Mouse (Mus musculus): ENCODE measurements around the gene Oosp1. TPM values are rescaled to one million over a fixed set of nuclear protein-coding genes. Genes with fewer than 3 reads are reported as not detected.

Oosp1 gene
- not detected for polyA plus RNA-seq (2017; shearing (Covaris generic))

DNA sequence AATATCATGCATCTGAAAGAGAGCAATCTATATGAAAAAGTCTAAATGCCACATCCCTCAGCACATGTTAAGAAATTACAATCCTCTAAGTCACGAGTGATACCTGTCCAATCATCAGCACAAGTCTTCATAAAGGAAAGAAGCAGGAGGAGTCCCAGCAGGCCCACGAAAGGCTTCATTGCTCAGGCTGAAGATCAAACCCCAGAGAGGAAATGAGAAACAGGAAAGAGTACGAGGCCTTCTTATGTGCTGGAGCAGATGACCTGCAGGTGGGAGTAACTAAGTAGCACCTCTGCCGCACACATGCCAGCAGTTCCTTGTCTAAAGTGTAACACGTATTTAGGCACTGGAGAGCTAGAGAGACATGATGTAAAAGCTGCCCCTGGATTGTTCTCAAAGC lies at the start of gene Oosp1:
Gene Oosp1 (minus strand): TSS at position 312 of the 400 bp plus-strand sequence.

DNA sequence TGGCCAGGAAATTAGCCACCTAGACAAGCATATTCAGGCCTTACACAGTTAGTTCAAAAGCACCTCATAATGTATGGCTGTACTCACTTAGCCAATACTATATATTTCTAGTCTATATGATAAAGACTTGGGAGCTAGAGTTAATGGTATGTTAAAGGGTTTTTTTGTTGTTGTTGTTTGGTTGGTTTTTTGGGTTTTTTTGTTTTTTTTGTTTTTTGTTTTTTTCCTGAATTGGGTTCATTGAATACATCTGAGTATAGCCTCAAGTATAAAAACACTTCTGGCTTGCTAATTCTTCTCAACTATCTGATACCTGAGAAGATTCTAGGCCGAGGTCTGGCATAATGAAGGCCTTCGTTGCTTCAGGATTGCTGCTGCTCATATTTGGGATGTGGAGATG lies 5.8 kb upstream of the Oosp1 start, which contains the start of gene Oosp3:
Gene Oosp3 (plus strand): TSS at position 301 of the 400 bp plus-strand sequence.

DNA sequence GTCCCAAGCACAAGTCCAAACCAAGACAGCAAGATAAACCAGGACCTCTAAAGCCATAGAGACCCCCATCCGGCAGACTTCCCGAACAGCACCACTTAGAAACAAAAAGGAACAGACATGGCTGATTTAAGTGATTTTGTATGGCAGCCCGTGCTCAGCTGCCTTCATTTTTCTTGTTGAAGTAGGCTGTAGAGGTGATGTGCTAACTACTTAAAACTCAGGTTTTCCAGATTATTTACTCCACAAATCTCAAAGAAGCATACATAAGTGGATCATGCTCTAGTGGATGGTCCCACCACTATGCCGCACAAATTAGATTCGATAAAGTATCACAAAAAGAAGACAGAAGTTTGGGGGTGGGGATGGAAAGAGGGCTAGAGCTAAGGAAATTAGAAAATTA lies 30.5 kb downstream of the Oosp1 start, which contains the start of gene Oosp2:
Gene Oosp2 (minus strand): TSS at position 101 of the 400 bp plus-strand sequence.

GRCm38 (mm10) chr19:11640732-11641131 lies 50.2 kb downstream of the Oosp1 start, which contains the start of gene Ms4a3:
Gene Ms4a3 (minus strand): TSS chr19:11640851.

DNA sequence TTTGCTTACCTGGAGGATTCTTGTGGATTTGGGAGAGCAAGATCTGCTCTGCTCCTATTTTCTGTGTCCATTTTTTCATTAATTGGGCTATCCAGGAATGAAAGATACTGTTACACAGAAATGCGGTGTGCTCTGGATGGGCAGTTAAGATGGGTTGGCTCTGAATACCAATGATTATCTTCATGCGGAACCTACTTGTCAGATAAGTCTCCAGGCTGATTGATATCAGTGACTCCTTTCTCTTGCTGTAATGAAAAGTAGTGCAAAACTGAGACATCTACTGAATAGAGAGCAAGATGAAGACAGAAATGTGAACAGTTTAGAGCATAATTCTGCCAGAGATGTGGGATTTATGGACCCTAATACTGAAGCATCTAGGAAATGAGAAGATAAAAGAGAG lies 67.4 kb downstream of the Oosp1 start, which contains the start of gene Ms4a2:
Gene Ms4a2 (minus strand): TSS at position 169 of the 400 bp plus-strand sequence.

Other genes starting within 250 kb of the Oosp1 start
- 1,590 TPM for gene Ms4a4b, start 247.6 kb downstream of the Oosp1 start, polyA plus RNA-seq (2017; shearing (Covaris generic))
- gene Ms4a6c, start 221.8 kb downstream of the Oosp1 start, polyA plus RNA-seq (2017; shearing (Covaris generic)) = 9.9 TPM
- 643 TPM for gene Gm8369, start 205.2 kb downstream of the Oosp1 start, polyA plus RNA-seq (2017; shearing (Covaris generic))
- 637 TPM for gene Ms4a6b, start 174.6 kb downstream of the Oosp1 start, polyA plus RNA-seq (2017; shearing (Covaris generic))
- 1.7 TPM for gene Ms4a4d, start 154.3 kb downstream of the Oosp1 start, polyA plus RNA-seq (2017; shearing (Covaris generic))
- gene Ms4a6d, start 86.3 kb downstream of the Oosp1 start, polyA plus RNA-seq (2017; shearing (Covaris generic)) = 2.8 TPM
- not detected for gene Ms4a2, start 67.4 kb downstream of the Oosp1 start, polyA plus RNA-seq (2017; shearing (Covaris generic))
- not detected for gene Ms4a3, start 50.3 kb downstream of the Oosp1 start, polyA plus RNA-seq (2017; shearing (Covaris generic))
- not detected for gene Oosp2, start 30.6 kb downstream of the Oosp1 start, polyA plus RNA-seq (2017; shearing (Covaris generic))
- not detected for gene Oosp3, start 5.9 kb upstream of the Oosp1 start, polyA plus RNA-seq (2017; shearing (Covaris generic))
- not detected for gene Gif, start 56.4 kb upstream of the Oosp1 start, polyA plus RNA-seq (2017; shearing (Covaris generic))
- 39.2 TPM for gene Mrpl16, start 79.2 kb upstream of the Oosp1 start, polyA plus RNA-seq (2017; shearing (Covaris generic))
- gene Stx3, start 128.3 kb upstream of the Oosp1 start, polyA plus RNA-seq (2017; shearing (Covaris generic)) = 1.7 TPM
- gene Olfr1417, start 148.1 kb upstream of the Oosp1 start, polyA plus RNA-seq (2017; shearing (Covaris generic)) = not detected
- not detected for gene Olfr1418, start 169.9 kb upstream of the Oosp1 start, polyA plus RNA-seq (2017; shearing (Covaris generic))
- gene Olfr1419, start 184.0 kb upstream of the Oosp1 start, polyA plus RNA-seq (2017; shearing (Covaris generic)) = not detected
- not detected for gene Olfr1420, start 195.4 kb upstream of the Oosp1 start, polyA plus RNA-seq (2017; shearing (Covaris generic))
- gene Patl1, start 221.2 kb upstream of the Oosp1 start, polyA plus RNA-seq (2017; shearing (Covaris generic)) = 32.6 TPM